Mouse (Mus musculus) frontal cortex, adult 2 months (tissue): Measurements from ENCODE around the gene Fblim1. TPM values are rescaled to one million over a fixed set of nuclear protein-coding genes. Genes with fewer than 3 reads are reported as not detected.

Experiments
- DNase-seq, 2 experiments: peaks; one replicate each; pipeline ENCODE4 v3.0.0; 2022; ENCODE audit warnings: low spot score in 1 of 2; ENCODE audit errors: extremely low spot score in 1 of 2
- polyA plus RNA-seq: library from polyadenylated mRNA; depleted of rRNA; stranded (reverse); fragments of >200 nt; gene quantifications from 2 replicates; pipeline ENCODE4 v1.2.3, GENCODE M21; 2012; rRNA removed

Fblim1 gene
- 1.0 and 2.6 TPM in 2 replicates for polyA plus RNA-seq

- no peak for DNase-seq
Measured at GRCm38 (mm10) chr4:141605861-141606260, at the start of gene Fblim1. Fblim1 (minus strand) TSS chr4:141606096.

GRCm38 (mm10) chr4:141654509-141654908 is 48.6 kb upstream of the Fblim1 start:
- DNase-seq, result no peak

- no peak for DNase-seq
Measured at GRCm38 (mm10) chr4:141653813-141654212, 47.9 kb upstream of the Fblim1 start.

- DNase-seq, result no peak
Measured at GRCm38 (mm10) chr4:141653044-141653443, 47.1 kb upstream of the Fblim1 start.

GRCm38 (mm10) chr4:141651944-141652343 is 46.0 kb upstream of the Fblim1 start:
- DNase-seq, result no peak

- DNase-seq, result no peak
Measured at GRCm38 (mm10) chr4:141651286-141651685, 45.4 kb upstream of the Fblim1 start.

GRCm38 (mm10) chr4:141649244-141649643 is 43.3 kb upstream of the Fblim1 start:
- no peak for DNase-seq

GRCm38 (mm10) chr4:141648262-141648661 is 42.4 kb upstream of the Fblim1 start:
- no peak for DNase-seq

GRCm38 (mm10) chr4:141647187-141647586 is 41.3 kb upstream of the Fblim1 start:
- DNase-seq, result no peak

- DNase-seq, result no peak
Measured at GRCm38 (mm10) chr4:141645988-141646387, 40.1 kb upstream of the Fblim1 start.

GRCm38 (mm10) chr4:141643118-141643855 is 37.4 kb upstream of the Fblim1 start:
- peak in 1 of 2 experiments; percentile 63 for DNase-seq

- no peak for DNase-seq
Measured at GRCm38 (mm10) chr4:141641961-141642811, 36.3 kb upstream of the Fblim1 start.

- no peak for DNase-seq
Measured at GRCm38 (mm10) chr4:141641353-141641771, 35.5 kb upstream of the Fblim1 start.

GRCm38 (mm10) chr4:141639474-141639873 is 33.6 kb upstream of the Fblim1 start:
- no peak for DNase-seq

GRCm38 (mm10) chr4:141636693-141637092 is 30.8 kb upstream of the Fblim1 start:
- DNase-seq, result no peak

GRCm38 (mm10) chr4:141635991-141636390 is 30.1 kb upstream of the Fblim1 start:
- DNase-seq, result no peak

- no peak for DNase-seq
Measured at GRCm38 (mm10) chr4:141632111-141632873, 26.4 kb upstream of the Fblim1 start.

- DNase-seq, result no peak
Measured at GRCm38 (mm10) chr4:141631250-141631649, 25.4 kb upstream of the Fblim1 start.

- no peak for DNase-seq
Measured at GRCm38 (mm10) chr4:141630021-141630420, 24.1 kb upstream of the Fblim1 start.

- DNase-seq, result no peak
Measured at GRCm38 (mm10) chr4:141628661-141629060, 22.8 kb upstream of the Fblim1 start.

GRCm38 (mm10) chr4:141627502-141627901 is 21.6 kb upstream of the Fblim1 start:
- no peak for DNase-seq
